Mouse (Mus musculus): Measurements from ENCODE around the gene Uqcrq. TPM values are rescaled to one million over a fixed set of nuclear protein-coding genes. Genes with fewer than 3 reads are reported as not detected.

Uqcrq gene
- total and polyA plus RNA-seq, 3 experiments, result 30.4 to 193 (median 67.6) TPM

GRCm38 (mm10) chr11:53411738-53412137 lies 18.9 kb downstream of the Uqcrq start:
- Histone ChIP-seq H3K4me1 (ENCODE audit: insufficient read depth, low read depth, low read length) (peaks cover 2% of the 10 kb centered on the region; the same call in 1 of the 2 replicates), H3K4me3 (ENCODE audit: low read depth, low read length) (no peak overlapping the region), H3K36me3 (replicated peaks) (peaks cover 86% of the 10 kb centered on the region), H3K9me3 (replicated peaks) (no peaks in the 10 kb centered on the region), H3K27me3 (ENCODE audit: insufficient read depth, low read length) (no peaks in the 10 kb centered on the region)
- ATAC-seq (ENCODE audit: extremely low read depth, insufficient number of reproducible peaks, low FRiP score, poor library complexity, severe bottlenecking) (no peak), DNase-seq (ENCODE audit: low spot score) (no peak)
- TF ChIP-seq GATA1 (IDR thresholded peaks at IDR 0.05; ENCODE audit: borderline replicate concordance, low read length) (no peak), CTCF (IDR thresholded peaks at IDR 0.05; ENCODE audit: low read depth, low read length) (peak; percentile 37; the same call in 1 of the 2 replicates)

GRCm38 (mm10) chr11:53403638-53404037 lies 27.0 kb downstream of the Uqcrq start:
- H3K4me3 ChIP-seq (ENCODE audit: low read depth, low read length), result no peak overlapping the region
- no peak for TF ChIP-seq POLR2AphosphoS5 (IDR thresholded peaks at IDR 0.05; ENCODE audit: insufficient replicate concordance, low read depth, low read length)
- no peak for TF ChIP-seq TAL1 (conservative IDR thresholded peaks at IDR 0.05; ENCODE audit: low read depth, low read length)
- TF ChIP-seq GATA2 (IDR thresholded peaks at IDR 0.05; ENCODE audit: borderline replicate concordance, low read depth, low read length), result no peak
- no peak for TF ChIP-seq GATA1 (IDR thresholded peaks at IDR 0.05; ENCODE audit: borderline replicate concordance, low read length)
- no peak for TF ChIP-seq CTCF (IDR thresholded peaks at IDR 0.05; ENCODE audit: low read depth, low read length)
- ATAC-seq (ENCODE audit: extremely low read depth, insufficient number of reproducible peaks, low FRiP score, poor library complexity, severe bottlenecking) (no peak), DNase-seq (ENCODE audit: low spot score) (no peak)
- H3K27me3 ChIP-seq (ENCODE audit: insufficient read depth, low read length), result no peaks in the 10 kb centered on the region
- H3K4me1 ChIP-seq (ENCODE audit: insufficient read depth, low read depth, low read length), result no peaks in the 10 kb centered on the region
- peaks cover 80% of the 10 kb centered on the region for H3K36me3 ChIP-seq (replicated peaks)
- no peaks in the 10 kb centered on the region for H3K9me3 ChIP-seq (replicated peaks)

GRCm38 (mm10) chr11:53393856-53394255 lies 36.8 kb downstream of the Uqcrq start:
- H3K4me1 ChIP-seq (ENCODE audit: insufficient read depth, low read depth, low read length), result no peaks in the 10 kb centered on the region
- TF ChIP-seq GATA1 (IDR thresholded peaks at IDR 0.05; ENCODE audit: borderline replicate concordance, low read length), result no peak
- no peak for TF ChIP-seq CTCF (IDR thresholded peaks at IDR 0.05; ENCODE audit: low read depth, low read length)
- H3K36me3 ChIP-seq (replicated peaks), result peaks cover 54% of the 10 kb centered on the region

GRCm38 (mm10) chr11:53383758-53384428 lies 46.7 kb downstream of the Uqcrq start:
- no peak for TF ChIP-seq CTCF (IDR thresholded peaks at IDR 0.05; ENCODE audit: low read depth, low read length)
- TF ChIP-seq GATA1 (IDR thresholded peaks at IDR 0.05; ENCODE audit: borderline replicate concordance, low read length), result no peak
- TF ChIP-seq POLR2AphosphoS5 (IDR thresholded peaks at IDR 0.05; ENCODE audit: insufficient replicate concordance, low read depth, low read length), result no peak
- no peak for TF ChIP-seq TAL1 (conservative IDR thresholded peaks at IDR 0.05; ENCODE audit: low read depth, low read length)
- no peak for TF ChIP-seq GATA2 (IDR thresholded peaks at IDR 0.05; ENCODE audit: borderline replicate concordance, low read depth, low read length)
- H3K27me3 ChIP-seq (ENCODE audit: insufficient read depth, low read length), result no peaks in the 10 kb centered on the region
- peaks cover 48% of the 10 kb centered on the region for H3K36me3 ChIP-seq (replicated peaks)
- H3K4me1 ChIP-seq (ENCODE audit: insufficient read depth, low read depth, low read length), result peaks cover 1% of the 10 kb centered on the region; the same call in 1 of the 2 replicates
- no peak overlapping the region for H3K4me3 ChIP-seq (ENCODE audit: low read depth, low read length)
- ATAC-seq (ENCODE audit: extremely low read depth, insufficient number of reproducible peaks, low FRiP score, poor library complexity, severe bottlenecking) (no peak), DNase-seq (ENCODE audit: low spot score) (no peak)
- H3K9me3 ChIP-seq (replicated peaks), result no peaks in the 10 kb centered on the region

More at GRCm38 (mm10) chr11:53393856-53394255, 36.8 kb downstream of the Uqcrq start:
- DNase-seq (ENCODE audit: low spot score), result no peak
- no peak for ATAC-seq (ENCODE audit: extremely low read depth, insufficient number of reproducible peaks, low FRiP score, poor library complexity, severe bottlenecking)
- no peaks in the 10 kb centered on the region for H3K27me3 ChIP-seq (ENCODE audit: insufficient read depth, low read length)
- H3K4me3 ChIP-seq (ENCODE audit: low read depth, low read length), result no peak overlapping the region
- no peaks in the 10 kb centered on the region for H3K9me3 ChIP-seq (replicated peaks)

GRCm38 (mm10) chr11:53378918-53379317 lies 51.7 kb downstream of the Uqcrq start:
- DNase-seq (ENCODE audit: low spot score) (no peak), ATAC-seq (ENCODE audit: extremely low read depth, insufficient number of reproducible peaks, low FRiP score, poor library complexity, severe bottlenecking) (no peak)
- TF ChIP-seq GATA1 (IDR thresholded peaks at IDR 0.05; ENCODE audit: borderline replicate concordance, low read length) (no peak), POLR2AphosphoS5 (IDR thresholded peaks at IDR 0.05; ENCODE audit: insufficient replicate concordance, low read depth, low read length) (no peak), CTCF (IDR thresholded peaks at IDR 0.05; ENCODE audit: low read depth, low read length) (no peak), TAL1 (conservative IDR thresholded peaks at IDR 0.05; ENCODE audit: low read depth, low read length) (no peak), GATA2 (IDR thresholded peaks at IDR 0.05; ENCODE audit: borderline replicate concordance, low read depth, low read length) (no peak)
- Histone ChIP-seq H3K9me3 (replicated peaks) (no peaks in the 10 kb centered on the region), H3K4me3 (ENCODE audit: low read depth, low read length) (no peak overlapping the region), H3K27me3 (ENCODE audit: insufficient read depth, low read length) (no peaks in the 10 kb centered on the region), H3K4me1 (ENCODE audit: insufficient read depth, low read depth, low read length) (peaks cover 3% of the 10 kb centered on the region; the same call in 1 of the 2 replicates), H3K36me3 (replicated peaks) (peaks cover 60% of the 10 kb centered on the region)

Other genes with a start within 250 kb of the Uqcrq start
- 279 and 280 TPM in 2 replicates for gene Hspa4, start 130.4 kb downstream of the Uqcrq start, total RNA-seq (2014; fragmentation: Nextera tagmentation)
- 327 and 391 TPM in 2 replicates for gene Hspa4, start 130.4 kb downstream of the Uqcrq start, total RNA-seq (2017)
- 55.9 and 57.1 TPM in 2 replicates for gene Hspa4, start 130.4 kb downstream of the Uqcrq start, polyA plus RNA-seq (2012)
- 22.6 and 30.5 TPM in 2 replicates for gene Zcchc10, start 106.2 kb downstream of the Uqcrq start, total RNA-seq (2014; fragmentation: Nextera tagmentation)
- 5.1 and 8.8 TPM in 2 replicates for gene Zcchc10, start 106.2 kb downstream of the Uqcrq start, total RNA-seq (2017)
- gene Zcchc10, start 106.2 kb downstream of the Uqcrq start, polyA plus RNA-seq (2012), result 2.6 and 2.8 TPM in 2 replicates
- gene Aff4, start 80.0 kb downstream of the Uqcrq start, total RNA-seq (2014; fragmentation: Nextera tagmentation), result 246 and 249 TPM in 2 replicates
- 66.4 and 86.2 TPM in 2 replicates for gene Aff4, start 80.0 kb downstream of the Uqcrq start, total RNA-seq (2017)
- 3.4 and 4.5 TPM in 2 replicates for gene Aff4, start 80.0 kb downstream of the Uqcrq start, polyA plus RNA-seq (2012)
- gene Leap2, start 7.7 kb downstream of the Uqcrq start, total RNA-seq (2014; fragmentation: Nextera tagmentation), result not detected in 2 replicates
- not detected in 2 replicates for gene Leap2, start 7.7 kb downstream of the Uqcrq start, total RNA-seq (2017)
- not detected in 2 replicates for gene Leap2, start 7.7 kb downstream of the Uqcrq start, polyA plus RNA-seq (2012)
- 1.8 TPM in 1 of 2 replicates, not detected in the other for gene Gdf9, start 192 bp upstream of the Uqcrq start, total RNA-seq (2014; fragmentation: Nextera tagmentation)
- gene Gdf9, start 192 bp upstream of the Uqcrq start, total RNA-seq (2017), result 0.38 and 1.2 TPM in 2 replicates
- gene Gdf9, start 192 bp upstream of the Uqcrq start, polyA plus RNA-seq (2012), result 0.10 TPM in 1 of 2 replicates, not detected in the other
- not detected in 2 replicates for gene Gm10447, start 26.3 kb upstream of the Uqcrq start, total RNA-seq (2014; fragmentation: Nextera tagmentation)
- gene Gm10447, start 26.3 kb upstream of the Uqcrq start, total RNA-seq (2017), result not detected in 2 replicates
- not detected in 2 replicates for gene Gm10447, start 26.3 kb upstream of the Uqcrq start, polyA plus RNA-seq (2012)
- gene Shroom1, start 26.4 kb upstream of the Uqcrq start, total RNA-seq (2014; fragmentation: Nextera tagmentation), result not detected in 2 replicates
- 0.11 TPM in 1 of 2 replicates, not detected in the other for gene Shroom1, start 26.4 kb upstream of the Uqcrq start, total RNA-seq (2017)
- gene Shroom1, start 26.4 kb upstream of the Uqcrq start, polyA plus RNA-seq (2012), result not detected in 2 replicates
- gene Gm9837, start 39.6 kb upstream of the Uqcrq start, total RNA-seq (2014; fragmentation: Nextera tagmentation), result not detected in 2 replicates
- 0.16 TPM in 1 of 2 replicates, not detected in the other for gene Gm9837, start 39.6 kb upstream of the Uqcrq start, total RNA-seq (2017)
- gene Gm9837, start 39.6 kb upstream of the Uqcrq start, polyA plus RNA-seq (2012), result not detected in 2 replicates
- not detected in 2 replicates for gene Gm9945, start 49.3 kb upstream of the Uqcrq start, total RNA-seq (2014; fragmentation: Nextera tagmentation)
- gene Gm9945, start 49.3 kb upstream of the Uqcrq start, total RNA-seq (2017), result 0.29 and 0.76 TPM in 2 replicates
- 0.27 TPM in 1 of 2 replicates, not detected in the other for gene Gm9945, start 49.3 kb upstream of the Uqcrq start, polyA plus RNA-seq (2012)
- 6.8 TPM in 2 replicates for gene Sowaha, start 49.4 kb upstream of the Uqcrq start, total RNA-seq (2014; fragmentation: Nextera tagmentation)
- gene Sowaha, start 49.4 kb upstream of the Uqcrq start, total RNA-seq (2017), result 2.1 and 3.0 TPM in 2 replicates
- gene Sowaha, start 49.4 kb upstream of the Uqcrq start, polyA plus RNA-seq (2012), result 4.9 and 6.1 TPM in 2 replicates
- gene Sept8, start 88.4 kb upstream of the Uqcrq start, total RNA-seq (2014; fragmentation: Nextera tagmentation), result 186 and 202 TPM in 2 replicates
- gene Sept8, start 88.4 kb upstream of the Uqcrq start, total RNA-seq (2017), result 156 and 172 TPM in 2 replicates
- 124 and 136 TPM in 2 replicates for gene Sept8, start 88.4 kb upstream of the Uqcrq start, polyA plus RNA-seq (2012)
- gene Kif3a, start 136.5 kb upstream of the Uqcrq start, total RNA-seq (2014; fragmentation: Nextera tagmentation), result 20.2 and 22.3 TPM in 2 replicates
- gene Kif3a, start 136.5 kb upstream of the Uqcrq start, total RNA-seq (2017), result 25.7 and 27.5 TPM in 2 replicates
- 11.2 and 12.0 TPM in 2 replicates for gene Kif3a, start 136.5 kb upstream of the Uqcrq start, polyA plus RNA-seq (2012)
- gene Il4, start 187.8 kb upstream of the Uqcrq start, total RNA-seq (2014; fragmentation: Nextera tagmentation), result 35.8 and 40.6 TPM in 2 replicates
- 87.7 and 99.1 TPM in 2 replicates for gene Il4, start 187.8 kb upstream of the Uqcrq start, total RNA-seq (2017)
- 0.43 and 1.0 TPM in 2 replicates for gene Il4, start 187.8 kb upstream of the Uqcrq start, polyA plus RNA-seq (2012)
- gene Il13, start 203.9 kb upstream of the Uqcrq start, total RNA-seq (2014; fragmentation: Nextera tagmentation), result 0.63 TPM in 1 of 2 replicates, not detected in the other
- 3.2 and 4.7 TPM in 2 replicates for gene Il13, start 203.9 kb upstream of the Uqcrq start, total RNA-seq (2017)
- gene Il13, start 203.9 kb upstream of the Uqcrq start, polyA plus RNA-seq (2012), result not detected in 2 replicates

Measured in G1E (cell line).